ENCODE assay signal across 8 mouse cellular contexts in genomic region chr7:30553021-30553589, GRCm38 (mm10). TPM values are rescaled to one million over a fixed set of nuclear protein-coding genes. Genes with fewer than 3 reads are reported as not detected.
DNase-seq lines count a peak whose midpoint lies in the region; ATAC-seq and TF ChIP-seq lines count a peak whose summit lies in the region.

No protein-coding gene starts in this region.

- ATAC-seq in forebrain, embryonic 11.5 days (replicated peaks; ENCODE audit: low FRiP score): no peak

- in situ Hi-C loops in ES-E14 (cut with MboI; ENCODE audit: low sequenced_read_pairs in 2 of 2, unreplicated experiment in 2 of 2): no loop called here

- 11% methylated on average over 23 of the region's 23 CpGs for WGBS in forebrain, embryonic 11.5 days
- WGBS in midbrain, embryonic 10.5 days: 12% methylated on average over 23 of the region's 23 CpGs

- H3K36me3 ChIP-seq in ES-E14 (ENCODE audit: control insufficient read depth, insufficient read depth, low read length, poor library complexity, severe bottlenecking): peaks cover 18% of the 10 kb centered on the region
- peaks cover 3% of the 10 kb centered on the region; the same call in 1 of the 2 replicates for H3K36me3 ChIP-seq in forebrain, embryonic 11.5 days (ENCODE audit: control insufficient read depth, insufficient read depth, low read length)
- peaks cover 56% of the 10 kb centered on the region for H3K36me3 ChIP-seq in midbrain, embryonic 10.5 days

- intact Hi-C loops in heart, postnatal 14 days (cut with DNase I): loop anchor here (5.0 kb wide), 1 partner anchor 61 kb away; the partner anchor contains the start of gene Prodh2

- peak overlapping the region; percentile 83 for H3K9ac ChIP-seq in ES-E14 (ENCODE audit: insufficient read depth, low read depth, low read length, poor library complexity, severe bottlenecking)
- H3K9ac ChIP-seq in forebrain, embryonic 11.5 days (ENCODE audit: low read length): peak overlapping the region; percentile 69

- no peak for DNase-seq in ES-E14 (ENCODE audit: low read depth, low spot score)
- peak; percentile 77 for DNase-seq in adrenal gland, postnatal 25 days
- DNase-seq in forebrain, embryonic 11.5 days (ENCODE audit: low spot score): peak; percentile 61
- peak; percentile 73 to 81 for DNase-seq in heart, postnatal 14 days
- DNase-seq in kidney, postnatal 4 days: peak; percentile 55 to 66
- DNase-seq in midbrain, embryonic 10.5 days (ENCODE audit: low spot score): no peak
- DNase-seq in thymus, postnatal 14 days: peak; percentile 56
- DNase-seq in left cerebral cortex, adult 9 months (ENCODE audit: low spot score in 2 of 2): no peak

- H3K4me2 ChIP-seq in forebrain, embryonic 11.5 days (ENCODE audit: low read depth, low read length, severe bottlenecking): peak overlapping the region; percentile 91

- H3K27me3 ChIP-seq in forebrain, embryonic 11.5 days (ENCODE audit: control insufficient read depth, insufficient read depth, low read length): no peaks in the 10 kb centered on the region
- H3K27me3 ChIP-seq in midbrain, embryonic 10.5 days (ENCODE audit: low read depth, poor library complexity, severe bottlenecking): 0 out of 2 replicates have a peak, but pooled peaks cover 4% of the 10 kb centered on the region

- H3K4me3 ChIP-seq in ES-E14 (ENCODE audit: insufficient read depth in 1 of 2, low read depth in 1 of 2, low read length in 2 of 2, poor library complexity in 1 of 2, severe bottlenecking in 1 of 2): peak overlapping the region; percentile 79 to 95
- H3K4me3 ChIP-seq in forebrain, embryonic 11.5 days (ENCODE audit: low read depth, low read length): peak overlapping the region; percentile 44
- peak overlapping the region; percentile 76 for H3K4me3 ChIP-seq in midbrain, embryonic 10.5 days

- H3K4me1 ChIP-seq in ES-E14 (ENCODE audit: control insufficient read depth in 2 of 2, insufficient read depth in 2 of 2, low read length in 2 of 2, poor library complexity in 1 of 2): peaks cover 0 to 11% of the 10 kb centered on the region in 2 experiments; a peak in 2 of 4 replicates
- peaks cover 4% of the 10 kb centered on the region; the same call in 1 of the 2 replicates for H3K4me1 ChIP-seq in forebrain, embryonic 11.5 days (replicated peaks; ENCODE audit: control insufficient read depth, insufficient read depth, low read length)
- peaks cover 28% of the 10 kb centered on the region for H3K4me1 ChIP-seq in midbrain, embryonic 10.5 days

- H3K9me3 ChIP-seq in ES-E14 (ENCODE audit: control insufficient read depth, insufficient read depth, low read depth, low read length): no peaks in the 10 kb centered on the region
- no peaks in the 10 kb centered on the region for H3K9me3 ChIP-seq in forebrain, embryonic 11.5 days (ENCODE audit: control insufficient read depth, low read length)
- no peaks in the 10 kb centered on the region for H3K9me3 ChIP-seq in midbrain, embryonic 10.5 days (replicated peaks)

- no peak overlapping the region for H3K27ac ChIP-seq in ES-E14 (ENCODE audit: insufficient read depth, low read depth, low read length, poor library complexity, severe bottlenecking)
- no peak overlapping the region for H3K27ac ChIP-seq in forebrain, embryonic 11.5 days (ENCODE audit: low read depth, low read length)
- H3K27ac ChIP-seq in midbrain, embryonic 10.5 days (replicated peaks): peak overlapping the region; percentile 97

TF ChIP-seq in ES-E14, 5 proteins besides CTCF, POLR2A, EP300 and RAD21:
- TF ChIP-seq HCFC1 (IDR thresholded peaks at IDR 0.05; ENCODE audit: borderline replicate concordance, insufficient read depth, low read length): no peak
- TF ChIP-seq MAFK (IDR thresholded peaks at IDR 0.05; ENCODE audit: insufficient read depth, low read depth, low read length): no peak
- no peak for TF ChIP-seq ZC3H11A (IDR thresholded peaks at IDR 0.05; ENCODE audit: borderline replicate concordance, low read depth, low read length)
- no peak for TF ChIP-seq ZNF384 (IDR thresholded peaks at IDR 0.05; ENCODE audit: low read depth, low read length)
- no peak for TF ChIP-seq CHD2 (IDR thresholded peaks at IDR 0.05; ENCODE audit: low read depth, low read length)

RNA-seq across cellular contexts. Expression of gene Proser3, which starts 1.0 kb away (rescaled TPM):
- total RNA-seq in ES-E14 (2012; rRNA removed): 6.8 and 10.8 TPM in 2 replicates
- total RNA-seq in adrenal gland, postnatal 25 days (2021): 14.8 TPM in 2 replicates
- 20.0 and 23.6 TPM in 2 replicates for polyA plus RNA-seq in forebrain, embryonic 11.5 days (2014; fragmentation: Nextera tagmentation; extraction: Ambion mirVana)
- total RNA-seq in heart, postnatal 14 days (2021): 1 to 10 TPM; 4.6 to 5.3 TPM
- polyA plus RNA-seq in midbrain, embryonic 10.5 days (2016; fragmentation: Nextera tagmentation; extraction: Ambion mirVana): 13.4 and 17.1 TPM in 2 replicates

RNA-seq across cellular contexts. Expression of gene Hspb6, which starts 1.1 kb away (rescaled TPM):
- 1.6 and 4.1 TPM in 2 replicates for total RNA-seq in ES-E14 (2012; rRNA removed)
- total RNA-seq in adrenal gland, postnatal 25 days (2021): 30.2 and 33.5 TPM in 2 replicates
- 5.5 and 7.4 TPM in 2 replicates for polyA plus RNA-seq in forebrain, embryonic 11.5 days (2014; fragmentation: Nextera tagmentation; extraction: Ambion mirVana)
- 100 to 1,000 TPM; 425 to 488 TPM for total RNA-seq in heart, postnatal 14 days (2021)
- 6.1 and 6.2 TPM in 2 replicates for polyA plus RNA-seq in midbrain, embryonic 10.5 days (2016; fragmentation: Nextera tagmentation; extraction: Ambion mirVana)

RNA-seq across cellular contexts. Expression of gene Lin37, which starts 6.5 kb away (rescaled TPM):
- total RNA-seq in ES-E14 (2012; rRNA removed): 12.4 and 15.8 TPM in 2 replicates
- total RNA-seq in adrenal gland, postnatal 25 days (2021): 56.9 and 67.6 TPM in 2 replicates
- polyA plus RNA-seq in forebrain, embryonic 11.5 days (2014; fragmentation: Nextera tagmentation; extraction: Ambion mirVana): 45.7 and 50.2 TPM in 2 replicates
- total RNA-seq in heart, postnatal 14 days (2021): 10 to 100 TPM; 14.4 to 16.4 TPM
- 45.9 and 46.7 TPM in 2 replicates for polyA plus RNA-seq in midbrain, embryonic 10.5 days (2016; fragmentation: Nextera tagmentation; extraction: Ambion mirVana)

RNA-seq across cellular contexts. Expression of gene U2af1l4, which starts 10.0 kb away (rescaled TPM):
- 56.9 and 65.8 TPM in 2 replicates for total RNA-seq in ES-E14 (2012; rRNA removed)
- 71.9 and 81.8 TPM in 2 replicates for total RNA-seq in adrenal gland, postnatal 25 days (2021)
- polyA plus RNA-seq in forebrain, embryonic 11.5 days (2014; fragmentation: Nextera tagmentation; extraction: Ambion mirVana): 89.2 and 97.5 TPM in 2 replicates
- total RNA-seq in heart, postnatal 14 days (2021): 10 to 100 TPM; 63.8 to 65.6 TPM
- polyA plus RNA-seq in midbrain, embryonic 10.5 days (2016; fragmentation: Nextera tagmentation; extraction: Ambion mirVana): 93.2 and 99.5 TPM in 2 replicates

RNA-seq across cellular contexts. Expression of gene Gm49396, which starts 10.0 kb away (rescaled TPM):
- total RNA-seq in ES-E14 (2012; rRNA removed): 4.1 and 6.8 TPM in 2 replicates
- total RNA-seq in adrenal gland, postnatal 25 days (2021): 6.3 and 8.0 TPM in 2 replicates
- 12.1 and 13.6 TPM in 2 replicates for polyA plus RNA-seq in forebrain, embryonic 11.5 days (2014; fragmentation: Nextera tagmentation; extraction: Ambion mirVana)
- total RNA-seq in heart, postnatal 14 days (2021): 1 to 10 TPM; 1.9 to 2.4 TPM
- 17.0 and 19.6 TPM in 2 replicates for polyA plus RNA-seq in midbrain, embryonic 10.5 days (2016; fragmentation: Nextera tagmentation; extraction: Ambion mirVana)

Comparison
In these comparisons a context has a peak if more than half of its experiments do, and no peak if none do; other contexts are left out.
1. DNase-seq: peak in adrenal gland, postnatal 25 days (single experiment), forebrain, embryonic 11.5 days (single experiment), heart, postnatal 14 days (2 of 2), kidney, postnatal 4 days (2 of 2) and thymus, postnatal 14 days (single experiment); none in ES-E14 (single experiment), midbrain, embryonic 10.5 days (single experiment) and left cerebral cortex, adult 9 months (0 of 2).
2. Peak in every context shown above with its lines, with median percentiles within 50 percentile points of each other: H3K4me3 ChIP-seq.